Mouse (Mus musculus): ENCODE data around the gene Coq5.

Gene Coq5

GRCm38 (mm10) chr5:115312354-115312753 is 32.9 kb downstream of the Coq5 start:
- no peak for ATAC-seq (ENCODE audit: low TSS enrichment)

- no peak for ATAC-seq (ENCODE audit: low TSS enrichment)
Measured at GRCm38 (mm10) chr5:115312816-115313667, 33.6 kb downstream of the Coq5 start.

DNA sequence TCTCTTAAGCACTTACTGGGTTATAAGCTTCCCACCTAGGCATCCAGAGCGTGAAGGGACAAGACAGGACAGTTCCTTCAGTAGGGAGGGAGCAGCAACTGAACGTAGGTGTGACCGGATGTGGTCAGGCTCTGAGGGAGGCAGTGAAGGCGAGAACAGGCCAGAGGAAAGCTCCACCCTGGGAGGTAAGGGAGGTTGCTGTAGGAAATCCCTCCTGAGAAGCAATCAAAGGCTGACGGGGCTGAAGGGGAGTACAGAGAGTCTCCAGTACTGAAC is 34.1 kb downstream of the Coq5 start:
- ATAC-seq (ENCODE audit: low TSS enrichment) = no peak

GRCm38 (mm10) chr5:115316968-115317644 is 37.6 kb downstream of the Coq5 start:
- ATAC-seq (ENCODE audit: low TSS enrichment) = 0 out of 2 replicates have a peak, but pooled peaks have one; percentile 24

DNA sequence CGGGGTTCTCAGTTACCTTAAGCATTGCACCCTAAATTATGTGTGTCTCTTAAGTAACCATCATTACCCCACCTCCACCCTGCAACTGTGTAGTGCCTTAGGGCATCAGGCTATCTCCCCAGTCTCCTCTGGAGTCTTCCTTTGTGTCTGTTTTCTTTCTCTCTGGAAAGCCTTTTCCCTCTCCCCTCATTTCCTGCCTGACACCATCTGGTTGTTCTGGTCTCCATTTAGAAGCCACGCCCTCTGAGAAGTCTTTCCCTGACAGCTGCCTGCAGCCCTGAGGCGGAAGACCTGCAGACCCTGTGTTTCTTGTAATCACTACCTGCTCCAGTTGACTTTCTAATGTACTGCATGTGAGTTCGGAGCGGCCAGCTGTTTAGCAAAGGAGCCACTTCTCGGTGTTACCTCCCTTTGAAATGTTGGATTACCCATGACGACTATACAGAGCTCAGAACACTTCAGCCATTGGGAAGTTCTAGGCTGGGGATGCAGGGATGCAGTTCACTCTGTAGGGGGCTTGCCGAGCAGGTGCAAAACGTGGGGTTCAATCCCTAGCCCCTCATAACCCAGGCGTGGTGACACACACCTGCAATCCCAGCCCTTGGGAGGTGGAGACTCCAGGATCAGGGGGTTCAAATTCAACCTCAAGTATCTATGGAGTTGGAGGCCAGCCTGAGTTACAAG is 38.3 kb downstream of the Coq5 start:
- ATAC-seq (ENCODE audit: low TSS enrichment) = 0 out of 2 replicates have a peak, but pooled peaks have one; percentile 8

DNA sequence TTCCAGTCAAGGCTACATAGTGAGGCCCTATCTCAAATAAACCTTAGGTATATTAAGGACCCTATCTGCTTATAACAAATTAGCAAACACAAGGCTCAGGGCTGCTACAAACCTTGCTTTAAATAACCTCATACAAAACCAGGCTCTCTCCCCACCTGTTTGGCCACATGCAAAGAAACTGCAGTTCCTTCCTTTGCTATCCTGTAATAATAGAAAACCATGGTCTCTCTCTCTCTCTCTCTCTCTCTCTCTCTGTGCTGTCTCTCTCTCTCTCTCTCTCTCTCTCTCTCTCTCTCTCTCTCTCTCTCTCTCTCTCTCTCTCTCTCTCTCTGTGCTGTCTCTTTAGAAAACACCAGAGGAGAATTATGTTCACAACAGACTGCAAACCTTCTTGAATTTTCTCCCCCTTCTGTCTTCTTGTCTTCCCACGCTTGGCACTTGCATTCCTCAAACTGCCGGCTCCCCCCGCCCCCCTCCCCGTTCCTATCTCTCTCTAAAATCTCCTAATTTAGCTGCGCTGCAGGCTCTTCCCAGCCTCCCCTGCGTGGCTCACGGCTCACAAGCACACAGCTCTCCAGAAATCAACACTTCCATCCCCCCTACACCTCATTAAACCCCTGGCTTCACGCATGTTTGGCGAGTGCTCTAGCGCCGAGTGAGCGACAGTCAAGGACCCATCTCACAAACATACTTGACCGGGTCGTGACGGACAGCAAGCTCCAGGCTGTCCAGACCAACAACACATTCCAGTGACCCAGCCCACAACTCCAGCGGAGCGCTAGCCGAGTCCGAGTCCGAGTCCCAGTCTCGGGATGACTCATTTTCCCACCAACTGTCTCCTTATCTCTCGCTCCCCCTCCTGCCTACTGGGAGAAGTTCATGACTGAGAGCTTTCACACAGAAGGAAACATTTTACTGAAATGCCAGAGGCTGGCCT is 39.8 kb downstream of the Coq5 start:
- peak; percentile 95 for ATAC-seq (ENCODE audit: low TSS enrichment)

GRCm38 (mm10) chr5:115326256-115326831 is 46.9 kb downstream of the Coq5 start:
- ATAC-seq (ENCODE audit: low TSS enrichment) = peak; percentile 38

GRCm38 (mm10) chr5:115326875-115327609 is 47.6 kb downstream of the Coq5 start, which contains the start of gene Srsf9:
Srsf9 (plus strand) TSS chr5:115327177.
- ATAC-seq (ENCODE audit: low TSS enrichment) = peak; percentile 76

DNA sequence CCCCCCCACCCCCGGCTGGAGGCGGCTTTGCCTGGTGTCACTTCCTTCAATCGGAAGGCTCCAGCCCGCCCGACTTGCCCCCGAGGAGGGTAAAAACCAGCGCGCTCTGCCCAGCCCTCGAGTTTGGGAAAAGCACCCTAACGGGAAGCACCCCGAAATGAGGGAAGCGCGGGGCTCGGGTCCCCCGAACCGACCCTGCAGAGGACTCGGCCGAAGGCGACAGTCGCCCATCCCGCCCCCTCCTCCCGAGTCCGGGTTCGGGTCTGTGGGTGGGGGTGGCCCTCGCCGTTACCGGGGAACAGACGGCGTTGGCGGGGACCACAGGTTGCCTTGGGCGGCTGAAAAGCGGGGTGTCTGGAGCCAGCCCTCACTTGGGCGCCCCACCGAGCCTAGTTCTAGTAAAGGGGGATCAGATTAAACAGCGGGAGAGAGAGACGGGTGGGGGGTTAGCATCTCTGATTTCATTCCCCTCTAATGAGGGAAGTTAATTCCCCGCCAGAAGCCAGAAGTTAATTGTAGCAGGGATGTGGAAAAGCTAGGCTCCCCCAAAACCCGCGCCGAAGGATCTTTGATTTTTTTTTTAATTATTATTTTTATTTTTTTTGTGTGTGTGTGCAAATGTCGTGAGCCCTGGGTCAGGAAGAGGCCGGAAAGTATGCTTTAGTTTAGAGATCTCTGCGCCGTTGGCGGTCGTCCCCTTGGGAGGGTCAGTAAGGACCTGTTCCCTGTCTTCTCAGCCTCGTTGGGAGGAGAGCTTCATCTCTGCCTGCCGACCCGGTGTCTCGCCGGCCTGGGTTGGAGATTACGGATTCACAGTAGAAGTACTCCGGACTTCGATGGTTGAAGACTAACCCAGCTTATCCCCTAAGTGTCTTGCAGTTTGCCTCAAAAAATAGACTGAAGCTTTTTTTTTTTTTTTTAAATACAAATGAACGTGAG is 48.4 kb downstream of the Coq5 start:
- ATAC-seq (ENCODE audit: low TSS enrichment) = no peak

- ATAC-seq (ENCODE audit: low TSS enrichment) = no peak
Measured at GRCm38 (mm10) chr5:115330955-115331354, 51.5 kb downstream of the Coq5 start.

DNA sequence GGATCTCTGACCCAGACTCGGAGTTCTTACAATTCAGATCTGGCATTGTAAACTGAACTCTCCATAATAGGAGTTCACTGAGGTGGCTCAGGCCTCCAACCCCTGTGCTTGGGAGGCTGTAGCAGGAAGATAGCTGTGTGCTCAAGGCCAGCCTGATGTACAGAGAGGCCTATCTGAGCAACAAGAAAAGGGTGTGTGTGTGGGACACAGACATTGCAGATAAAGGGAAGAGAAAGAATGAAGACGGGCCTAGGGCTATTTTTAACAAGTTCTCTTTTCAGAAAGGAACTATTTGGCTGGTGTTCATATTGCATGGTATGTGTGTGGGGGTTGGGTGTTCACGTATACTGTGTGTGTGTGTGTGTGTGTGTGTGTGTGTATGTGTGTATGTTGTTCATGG is 54.2 kb downstream of the Coq5 start:
- no peak for ATAC-seq (ENCODE audit: low TSS enrichment)

GRCm38 (mm10) chr5:115340007-115340406 is 60.5 kb downstream of the Coq5 start:
- ATAC-seq (ENCODE audit: low TSS enrichment) = no peak

GRCm38 (mm10) chr5:115340577-115341313 is 61.3 kb downstream of the Coq5 start, which contains the start of the genes Gatc and Triap1:
Gatc (minus strand) TSS chr5:115341178.
Triap1 (plus strand) TSS chr5:115341225.
- peak; percentile 77 for ATAC-seq (ENCODE audit: low TSS enrichment)

DNA sequence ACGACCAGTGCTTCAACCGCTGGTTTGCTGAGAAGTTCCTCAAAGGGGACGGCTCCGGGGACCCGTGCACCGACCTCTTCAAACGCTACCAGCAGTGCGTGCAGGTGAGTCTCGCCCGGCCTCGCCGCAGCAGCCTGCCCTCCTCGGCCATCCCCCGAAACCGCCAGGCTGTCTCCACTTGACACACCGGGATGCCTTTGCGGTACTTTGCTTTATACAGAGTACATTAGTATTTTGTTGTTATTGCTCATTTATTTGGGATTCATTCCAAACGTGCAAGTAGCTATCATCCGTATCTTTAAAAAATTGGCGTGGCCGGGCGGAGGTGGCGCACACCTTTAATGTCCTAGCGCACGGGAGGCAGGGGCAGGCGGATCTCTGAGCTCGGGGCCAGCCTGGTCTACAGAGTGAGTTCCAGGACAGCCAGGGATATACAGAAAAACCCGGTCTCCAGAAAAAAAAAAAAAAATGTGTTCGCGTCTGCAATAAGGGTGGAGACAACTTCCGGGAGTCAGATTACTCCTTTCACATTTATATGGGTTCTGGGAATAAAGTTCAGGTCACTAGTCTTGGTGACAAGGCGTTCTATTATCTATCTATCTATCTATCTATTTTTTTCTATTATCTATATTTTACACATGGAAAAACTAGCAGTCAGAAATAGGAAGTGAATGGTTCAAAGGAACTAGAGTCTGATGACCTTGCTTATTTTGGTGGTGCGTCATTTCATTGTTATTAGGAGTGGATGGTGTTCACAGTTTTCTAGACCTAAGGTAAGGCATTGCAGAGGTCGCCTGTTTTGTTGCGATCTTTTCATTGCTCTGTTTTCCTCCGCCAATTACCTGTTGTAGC is 62.1 kb downstream of the Coq5 start:
- ATAC-seq (ENCODE audit: low TSS enrichment) = 0 out of 2 replicates have a peak, but pooled peaks have one; percentile 32

Data from frontal cortex, adult (tissue).